Mouse (Mus musculus): ENCODE measurements around the gene Cdca3.
"Not testable (repeated sequence)": the region's sequence is repeated elsewhere in the genome, so short reads cannot be mapped to it uniquely, and the experiment has no call there.

The Cdca3 gene

GRCm38 (mm10) chr6:124809052-124809774, 20.1 kb upstream of the Cdca3 start:
- DNase-seq (ENCODE audit: low read depth in 1 of 2, low spot score in 2 of 2): peak in 1 of 2 experiments; percentile 70

GRCm38 (mm10) chr6:124809775-124810538, 19.4 kb upstream of the Cdca3 start:
- DNase-seq (ENCODE audit: low read depth in 1 of 2, low spot score in 2 of 2): no peak

DNA sequence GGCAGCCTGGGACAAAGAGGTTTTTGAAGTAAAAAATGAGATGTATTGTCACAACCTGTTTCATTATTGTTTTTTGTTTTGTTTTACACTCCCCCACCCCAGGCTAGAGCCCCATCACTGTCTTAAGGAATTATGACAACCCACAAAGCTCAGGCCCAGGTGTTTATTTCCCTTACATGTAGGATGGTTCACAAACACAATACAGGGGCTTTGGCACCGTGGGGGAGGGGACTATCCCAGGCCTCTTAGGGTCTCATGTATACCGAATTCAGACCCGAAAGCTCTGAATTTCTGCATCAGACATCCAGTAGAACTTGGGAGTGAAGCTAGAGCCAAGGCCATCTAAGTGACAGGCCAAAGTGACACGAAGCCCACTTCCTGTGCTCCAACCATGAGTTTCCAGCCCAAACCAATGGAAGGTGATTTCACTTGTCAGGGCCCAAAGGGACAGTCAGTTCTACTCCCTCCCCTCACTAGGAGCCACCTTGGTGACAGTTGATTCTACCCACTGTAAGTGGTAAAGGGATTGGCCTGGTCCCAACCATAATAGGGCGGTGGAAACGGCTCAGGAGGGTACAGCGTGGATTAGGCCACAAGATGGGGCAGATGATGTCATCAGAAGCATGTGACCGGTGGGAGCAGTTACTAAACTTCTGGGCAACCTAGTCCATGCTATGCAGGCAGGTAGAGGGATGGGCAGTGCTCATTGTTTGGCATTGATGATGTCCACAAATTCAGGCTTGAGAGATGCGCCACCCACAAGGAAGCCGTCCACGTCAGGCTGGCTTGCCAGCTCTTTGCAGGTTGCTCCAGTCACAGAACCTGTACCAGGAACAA, 18.6 kb upstream of the Cdca3 start:
- DNase-seq (ENCODE audit: low read depth in 1 of 2, low spot score in 2 of 2): not testable (repeated sequence)

DNA sequence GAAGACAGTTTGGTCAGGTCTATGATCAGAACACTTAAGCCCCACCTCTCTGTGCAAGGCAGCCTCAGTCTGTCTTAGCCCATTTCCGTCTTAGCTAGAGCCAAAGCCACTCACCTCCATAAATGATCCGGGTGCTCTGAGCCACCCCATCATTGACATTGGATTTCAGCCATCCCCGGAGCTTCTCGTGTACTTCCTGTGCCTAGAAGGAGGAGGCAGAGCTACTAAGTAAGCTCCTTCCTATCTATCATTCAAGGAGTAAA, 18.0 kb upstream of the Cdca3 start:
- DNase-seq (ENCODE audit: low read depth in 1 of 2, low spot score in 2 of 2): no peak

DNA sequence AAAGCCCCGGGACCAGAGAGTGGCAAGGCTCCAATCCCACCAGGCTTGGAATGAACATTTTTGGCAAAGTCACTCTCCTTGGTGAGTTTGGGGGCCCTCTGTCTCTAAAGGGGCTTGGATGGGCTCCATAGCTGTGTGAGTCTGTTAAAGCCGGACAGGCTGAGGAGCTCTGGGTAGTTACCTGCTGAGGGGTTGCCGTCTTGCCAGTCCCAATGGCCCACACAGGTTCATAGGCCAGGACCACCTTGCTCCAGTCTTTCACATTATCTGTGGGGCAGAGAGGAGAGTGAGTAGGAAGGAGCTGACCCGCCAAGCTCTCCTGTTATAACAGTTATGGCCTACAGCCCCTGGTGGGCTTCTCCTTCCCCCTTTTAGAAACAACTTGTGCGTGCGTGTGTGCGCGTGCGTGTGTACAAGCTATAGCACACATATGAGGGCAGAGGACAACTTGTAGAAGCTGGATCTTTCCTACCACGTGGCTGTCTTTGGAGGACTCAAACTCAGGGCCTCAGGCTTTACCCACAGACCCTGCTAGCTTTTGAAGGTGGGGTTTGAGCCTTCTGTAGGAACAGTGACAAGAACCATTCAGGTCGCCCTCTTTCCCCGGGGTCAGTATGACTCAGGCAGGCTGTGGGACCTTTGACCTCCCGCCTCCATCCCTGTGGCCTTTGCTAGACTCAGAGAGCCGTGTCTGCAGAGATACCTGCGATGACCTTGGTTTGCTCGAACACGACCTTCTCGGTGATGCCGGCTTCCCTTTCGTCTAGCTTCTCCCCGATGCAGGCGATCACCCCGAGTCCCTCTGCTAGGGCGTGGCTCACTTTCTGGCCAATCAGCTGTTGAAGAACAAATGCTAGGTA, 17.4 kb upstream of the Cdca3 start:
- DNase-seq (ENCODE audit: low read depth in 1 of 2, low spot score in 2 of 2): no peak

GRCm38 (mm10) chr6:124812848-124813247, 16.5 kb upstream of the Cdca3 start:
- no peak for DNase-seq (ENCODE audit: low read depth in 1 of 2, low spot score in 2 of 2)

- DNase-seq (ENCODE audit: low read depth in 1 of 2, low spot score in 2 of 2): no peak
Measured at GRCm38 (mm10) chr6:124813496-124813895, 15.9 kb upstream of the Cdca3 start.

DNA sequence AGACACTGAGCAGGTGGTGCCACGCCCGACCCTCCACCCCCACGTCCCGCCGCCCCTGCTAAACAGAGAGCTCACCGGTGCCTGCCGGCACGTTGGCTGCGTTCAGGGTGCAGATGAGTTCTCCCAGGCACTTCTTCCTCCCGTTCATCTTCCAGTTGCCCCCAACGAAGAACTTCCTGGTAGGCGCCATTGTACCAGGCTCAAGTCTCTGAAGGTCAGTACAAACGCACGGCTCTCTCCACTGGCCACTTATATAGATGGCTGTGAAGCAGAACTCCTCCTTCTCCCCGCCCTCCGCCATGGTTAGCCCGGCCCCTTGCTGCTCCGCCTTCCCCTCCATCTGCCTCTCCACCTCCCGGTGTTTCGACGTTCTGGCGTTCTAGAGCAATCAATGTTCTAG, 15.4 kb upstream of the Cdca3 start, which contains the start of gene Tpi1:
Gene Tpi1 (minus strand): TSS at position 364 of the 400 bp plus-strand sequence.
- DNase-seq (ENCODE audit: low read depth in 1 of 2, low spot score in 2 of 2): peak; percentile 79 to 85

- DNase-seq (ENCODE audit: low read depth in 1 of 2, low spot score in 2 of 2): no peak
Measured at GRCm38 (mm10) chr6:124814448-124814847, 14.9 kb upstream of the Cdca3 start.

GRCm38 (mm10) chr6:124814858-124815774, 14.2 kb upstream of the Cdca3 start:
- DNase-seq (ENCODE audit: low read depth in 1 of 2, low spot score in 2 of 2): no peak

DNA sequence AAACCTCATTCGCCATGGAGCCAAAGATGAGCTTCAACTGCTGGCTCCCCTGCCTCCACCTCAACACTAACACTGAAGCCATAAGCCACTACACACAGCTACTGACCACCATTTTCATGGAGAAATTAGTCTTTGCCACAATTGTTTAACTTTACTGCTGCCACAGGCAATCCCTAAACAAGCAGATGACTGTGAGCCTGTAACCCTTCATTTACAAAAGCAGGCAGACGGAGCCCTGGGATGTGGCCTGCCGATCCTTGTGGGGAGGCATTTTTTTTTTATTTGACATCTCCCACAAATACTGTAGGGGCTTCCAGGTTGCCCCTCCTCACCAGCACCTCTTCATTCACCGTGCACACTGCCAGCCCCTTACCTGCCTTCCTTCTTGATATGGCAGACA, 12.7 kb upstream of the Cdca3 start:
- DNase-seq (ENCODE audit: low read depth in 1 of 2, low spot score in 2 of 2): no peak

GRCm38 (mm10) chr6:124817125-124817524, 12.2 kb upstream of the Cdca3 start:
- no peak for DNase-seq (ENCODE audit: low read depth in 1 of 2, low spot score in 2 of 2)

GRCm38 (mm10) chr6:124817563-124817962, 11.8 kb upstream of the Cdca3 start:
- no peak for DNase-seq (ENCODE audit: low read depth in 1 of 2, low spot score in 2 of 2)

DNA sequence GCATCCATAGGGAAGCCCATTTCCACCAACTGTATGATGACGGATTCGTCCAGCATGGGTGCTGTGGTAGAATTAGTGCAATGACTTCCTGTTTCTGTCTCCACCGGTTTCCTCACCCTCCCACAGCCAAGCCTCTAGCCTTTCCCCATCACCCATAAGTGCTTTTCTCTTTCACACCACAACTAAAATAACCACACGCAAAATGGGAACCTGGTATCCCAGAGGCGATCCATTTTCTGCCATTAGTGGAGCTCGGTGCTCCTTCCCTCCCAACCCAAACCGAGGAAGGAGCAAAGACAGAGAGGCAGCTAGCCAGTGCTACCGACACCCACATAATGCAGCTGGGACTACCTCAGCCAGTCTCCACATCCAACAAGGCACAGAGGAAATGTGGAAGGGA, 11.4 kb upstream of the Cdca3 start:
- DNase-seq (ENCODE audit: low read depth in 1 of 2, low spot score in 2 of 2): no peak

- DNase-seq (ENCODE audit: low read depth in 1 of 2, low spot score in 2 of 2): no peak
Measured at GRCm38 (mm10) chr6:124820891-124821290, 8.5 kb upstream of the Cdca3 start.

GRCm38 (mm10) chr6:124822049-124822448, 7.3 kb upstream of the Cdca3 start:
- DNase-seq (ENCODE audit: low read depth in 1 of 2, low spot score in 2 of 2): no peak

GRCm38 (mm10) chr6:124828101-124828592, 1.2 kb upstream of the Cdca3 start:
- DNase-seq (ENCODE audit: low read depth in 1 of 2, low spot score in 2 of 2): no peak

DNA sequence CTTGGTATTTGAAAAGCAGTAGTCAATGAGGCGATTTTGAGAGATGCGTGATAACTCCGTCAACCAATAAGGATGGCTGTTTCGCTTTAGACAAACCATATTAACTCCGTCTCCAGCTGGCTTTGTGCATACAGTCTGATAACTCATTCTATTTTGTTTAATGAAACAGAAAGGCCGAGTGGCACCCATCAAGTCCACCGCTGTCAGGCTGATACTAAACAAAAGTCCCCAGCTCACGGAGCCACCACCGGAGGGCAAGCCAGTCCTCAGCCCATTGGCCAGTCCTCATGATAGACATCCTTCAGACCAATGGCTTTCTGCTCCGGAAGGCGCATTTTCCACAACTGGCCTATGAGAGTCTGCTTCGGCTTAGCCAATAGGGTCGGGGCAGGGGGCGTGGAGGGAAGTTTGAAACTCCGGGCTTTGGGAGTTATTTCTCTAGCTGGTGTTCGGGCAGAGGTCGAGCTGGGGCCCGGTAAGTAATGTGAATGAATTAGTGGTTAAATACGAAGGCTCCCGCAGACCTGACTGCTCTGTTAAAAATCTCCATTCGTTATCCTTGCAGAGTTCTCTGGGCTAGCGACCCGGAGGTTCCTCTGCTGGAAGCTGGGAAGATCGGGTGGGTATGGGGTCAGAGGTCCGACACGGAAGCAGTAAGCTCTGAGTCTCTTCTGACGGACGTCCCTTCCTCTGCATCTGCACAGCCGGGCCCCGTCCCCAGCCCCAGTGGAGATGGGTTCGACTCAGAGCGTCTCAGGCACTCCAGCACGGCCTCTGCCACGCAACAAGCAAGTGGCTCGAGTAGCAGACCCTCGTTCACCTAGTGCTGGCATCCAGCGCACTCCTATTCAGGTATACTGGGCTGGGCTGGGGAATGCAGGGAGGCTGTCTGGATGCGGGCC, 703 bp downstream of the Cdca3 start:
- DNase-seq (ENCODE audit: low read depth in 1 of 2, low spot score in 2 of 2): peak; percentile 79 to 88

DNA sequence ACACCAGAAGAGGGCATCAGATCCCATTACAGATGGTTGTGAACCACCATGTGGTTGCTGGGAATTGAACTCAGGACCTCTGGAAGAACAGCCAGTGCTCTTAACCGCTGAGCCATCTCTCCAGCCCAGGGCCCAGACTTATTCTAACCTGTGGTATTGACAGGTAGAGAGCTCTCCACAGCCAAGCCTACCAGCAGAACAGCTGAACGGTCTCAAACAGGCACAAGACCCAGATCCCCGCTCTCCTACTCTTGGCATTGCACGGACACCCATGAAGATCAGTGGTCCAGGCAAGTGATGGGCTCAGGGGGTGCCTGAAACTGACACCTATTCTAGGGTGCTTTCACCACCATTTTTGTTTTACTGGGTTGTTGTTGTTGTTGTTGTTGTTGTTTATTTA, 1.9 kb downstream of the Cdca3 start:
- DNase-seq (ENCODE audit: low read depth in 1 of 2, low spot score in 2 of 2): not testable (repeated sequence)

Measured in monocyte, adult 2 months (primary cell).